Mouse (Mus musculus) hindbrain, embryonic 16.5 days (tissue): ENCODE measurements around the gene Wbp2nl. TPM values are rescaled to one million over a fixed set of nuclear protein-coding genes. Genes with fewer than 3 reads are reported as not detected.
"Not testable (repeated sequence)": the region's sequence is repeated elsewhere in the genome, so short reads cannot be mapped to it uniquely, and the experiment has no call there.

ENCODE experiments used
- ATAC-seq: fragments of 200-750 bp; cut with Nextera tagmentation; 2 replicates; pipeline ENCODE4 v1.8.0; 2017; ENCODE audit warnings: moderate TSS enrichment, moderate library complexity
- H3K27ac ChIP-seq: fragments of 300-500 bp; sonication (generic); 2 replicates; pipeline ENCODE4 v1.5.1; 2014; ENCODE audit warnings: low read depth, mild to moderate bottlenecking, control low read depth, low read length, moderate library complexity
- H3K27me3 ChIP-seq: fragments of 300-500 bp; sonication (generic); replicated peaks from 2 replicates; pipeline ENCODE4 v1.6.1; 2014; ENCODE audit warnings: low read length; ENCODE audit not compliant: control insufficient read depth, insufficient read depth
- H3K36me3 ChIP-seq: fragments of 300-500 bp; sonication (generic); 2 replicates; pipeline ENCODE4 v1.6.1; 2014; ENCODE audit warnings: mild to moderate bottlenecking, low read length, moderate library complexity, mixed read lengths; ENCODE audit not compliant: control insufficient read depth, insufficient read depth
- H3K4me1 ChIP-seq: fragments of 300-500 bp; sonication (generic); 2 replicates; pipeline ENCODE4 v1.6.1; 2014; ENCODE audit warnings: low read depth, low read length; ENCODE audit not compliant: control insufficient read depth, insufficient read depth
- H3K4me2 ChIP-seq: fragments of 300-500 bp; sonication (generic); 2 replicates; pipeline ENCODE4 v1.6.1; 2014; ENCODE audit warnings: mild to moderate bottlenecking, low read length, control low read depth, moderate library complexity
- H3K4me3 ChIP-seq: fragments of 300-500 bp; sonication (generic); 2 replicates; pipeline ENCODE4 v1.5.1; 2014; ENCODE audit warnings: mild to moderate bottlenecking, low read length, control low read depth, moderate library complexity
- H3K9ac ChIP-seq: fragments of 300-500 bp; sonication (generic); 2 replicates; pipeline ENCODE4 v1.6.1; 2014; ENCODE audit warnings: low read depth, mild to moderate bottlenecking, control low read depth, low read length, moderate library complexity
- H3K9me3 ChIP-seq: fragments of 300-500 bp; sonication (generic); 2 replicates; pipeline ENCODE4 v1.6.1; 2014; ENCODE audit warnings: mild to moderate bottlenecking, low read length, moderate library complexity; ENCODE audit not compliant: control insufficient read depth
- WGBS: fragments of 180-500 bp; shearing (Covaris S2); extraction: QIAGEN DNeasy Blood & Tissue Kit; methylation state at CpG from one replicate; pipeline ENCODE4 v1.1.7; 2014; 5-methylcytosine and 5-hydroxymethylcytosine counted together
- polyA plus RNA-seq: library from polyadenylated mRNA; unstranded; fragments of >200 nt; fragmentation: Nextera tagmentation; extraction: Ambion mirVana; gene quantifications from 2 replicates; pipeline ENCODE4 v1.2.1, GENCODE M21; 2015

Wbp2nl gene
- polyA plus RNA-seq, 1 experiment from 2014 or later = 0.10 TPM

DNA sequence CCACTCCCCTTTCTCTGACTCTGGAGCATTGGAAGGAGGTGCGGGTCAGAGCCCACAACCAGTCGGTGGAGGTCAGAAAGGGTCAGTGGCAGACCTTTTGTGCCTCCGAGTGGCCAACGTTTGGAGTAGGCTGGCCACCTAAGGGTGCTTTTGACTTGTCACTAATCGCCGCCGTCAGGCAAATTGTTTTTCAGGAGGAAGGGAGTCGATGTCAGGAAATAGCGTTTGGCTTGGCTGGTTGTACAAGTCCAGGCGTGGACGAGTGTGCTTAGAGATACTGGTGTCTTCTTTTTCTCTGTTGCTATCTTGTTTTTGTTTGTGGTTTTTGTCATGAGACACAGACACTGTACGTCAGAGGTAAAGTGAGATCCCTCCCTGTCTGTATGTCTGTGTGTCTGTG lies 65.0 kb downstream of the Wbp2nl start:
- H3K9ac ChIP-seq, H3K27ac ChIP-seq, H3K27me3 ChIP-seq, H3K36me3 ChIP-seq, H3K4me2 ChIP-seq, H3K4me1 ChIP-seq, ATAC-seq, H3K9me3 ChIP-seq, H3K4me3 ChIP-seq: not testable (repeated sequence)
- 79% methylated on average over 7 of the region's 12 CpGs for WGBS

Other genes starting within 250 kb of the Wbp2nl start
- not detected in 2 replicates for gene 4930407I10Rik, start 239.8 kb upstream of the Wbp2nl start, polyA plus RNA-seq
- 0.06 and 0.11 TPM in 2 replicates for gene Mei1, start 229.0 kb upstream of the Wbp2nl start, polyA plus RNA-seq
- gene Ccdc134, start 171.0 kb upstream of the Wbp2nl start, polyA plus RNA-seq = 10.6 and 11.9 TPM in 2 replicates
- 179 and 196 TPM in 2 replicates for gene Srebf2, start 151.8 kb upstream of the Wbp2nl start, polyA plus RNA-seq
- gene Shisa8, start 86.1 kb upstream of the Wbp2nl start, polyA plus RNA-seq = 3.4 and 4.2 TPM in 2 replicates
- gene Tnfrsf13c, start 74.6 kb upstream of the Wbp2nl start, polyA plus RNA-seq = 0.10 and 0.31 TPM in 2 replicates
- 20.0 and 24.0 TPM in 2 replicates for gene Cenpm, start 54.2 kb upstream of the Wbp2nl start, polyA plus RNA-seq
- 16.7 and 20.3 TPM in 2 replicates for gene 1500009C09Rik, start 46.6 kb upstream of the Wbp2nl start, polyA plus RNA-seq
- 321 and 348 TPM in 2 replicates for gene Sept3, start 24.1 kb upstream of the Wbp2nl start, polyA plus RNA-seq
- 32.8 and 32.9 TPM in 2 replicates for gene Naga, start 40.0 kb downstream of the Wbp2nl start, polyA plus RNA-seq
- 1.6 and 2.1 TPM in 2 replicates for gene Pheta2, start 40.0 kb downstream of the Wbp2nl start, polyA plus RNA-seq
- gene Smdt1, start 40.0 kb downstream of the Wbp2nl start, polyA plus RNA-seq = 354 and 397 TPM in 2 replicates
- 345 and 392 TPM in 2 replicates for gene Ndufa6, start 55.4 kb downstream of the Wbp2nl start, polyA plus RNA-seq
- gene Cyp2d22, start 81.3 kb downstream of the Wbp2nl start, polyA plus RNA-seq = 3.3 TPM in 2 replicates
- gene Cyp2d11, start 95.1 kb downstream of the Wbp2nl start, polyA plus RNA-seq = not detected in 2 replicates
- gene Cyp2d10, start 108.2 kb downstream of the Wbp2nl start, polyA plus RNA-seq = not detected in 2 replicates
- not detected in 2 replicates for gene Cyp2d9, start 134.5 kb downstream of the Wbp2nl start, polyA plus RNA-seq